Mouse (Mus musculus) thymus, postnatal 36 days (tissue): ENCODE data around the gene Padi2.

Experiments used
- DNase-seq, 2 experiments: peaks; one replicate each; pipeline ENCODE4 v3.0.0; 2022; ENCODE audit warnings: mixed read lengths in 2 of 2

Gene Padi2

GRCm38 (mm10) chr4:140882365-140882764 lies 23.8 kb upstream of the Padi2 start:
- DNase-seq, result no peak

DNA sequence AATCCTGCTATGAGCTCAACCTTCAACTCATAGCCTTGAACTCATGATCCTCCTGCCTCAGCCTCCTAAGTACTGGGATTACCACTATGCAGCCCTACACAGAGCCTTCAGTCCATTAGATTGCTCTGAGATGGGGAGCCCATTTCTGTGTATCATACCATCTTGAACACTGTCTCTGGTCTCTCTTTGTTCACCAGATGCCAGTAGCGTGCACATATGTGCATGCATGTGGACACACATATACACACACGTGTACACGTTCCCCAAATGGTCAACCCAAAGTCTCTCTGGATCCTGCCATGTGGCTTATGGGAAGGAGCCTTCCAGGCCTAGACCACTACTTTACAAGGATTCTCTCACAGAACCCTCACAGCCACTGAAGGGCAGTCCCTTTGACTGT lies 23.2 kb upstream of the Padi2 start:
- DNase-seq, result no peak

GRCm38 (mm10) chr4:140883852-140884251 lies 22.3 kb upstream of the Padi2 start:
- DNase-seq, result no peak

GRCm38 (mm10) chr4:140891525-140892162 lies 14.5 kb upstream of the Padi2 start:
- no peak for DNase-seq

GRCm38 (mm10) chr4:140892163-140892530 lies 14.0 kb upstream of the Padi2 start:
- DNase-seq, result no peak

- peak; percentile 22 to 33 for DNase-seq
These were observed 1.2 kb upstream of the Padi2 start for GRCm38 (mm10) chr4:140904776-140905425.

- DNase-seq, result peak; percentile 45 to 57
These were observed 695 bp upstream of the Padi2 start for GRCm38 (mm10) chr4:140905426-140905871.

DNA sequence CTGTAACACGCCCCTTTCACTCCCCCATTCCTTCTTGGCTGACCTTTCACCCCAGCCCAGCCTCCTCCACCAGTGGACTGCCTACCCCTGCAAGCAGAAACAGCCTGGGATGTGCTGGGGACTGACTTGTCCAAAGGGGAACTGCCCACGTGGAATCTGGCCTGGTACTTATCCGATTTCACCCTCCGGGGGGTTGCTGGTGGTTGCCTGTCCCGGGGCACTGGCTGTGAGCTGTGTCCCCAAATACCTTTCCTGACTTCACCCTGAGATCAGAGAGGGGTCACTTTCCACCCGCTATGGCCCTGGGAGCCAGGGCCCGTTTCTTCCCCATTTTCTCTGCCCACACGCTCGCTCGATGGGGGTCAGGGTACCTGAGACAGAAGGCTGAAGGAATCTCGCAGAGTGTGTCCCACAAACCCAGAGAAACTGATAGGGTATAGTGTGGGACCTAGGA lies 710 bp downstream of the Padi2 start:
- DNase-seq, result no peak

DNA sequence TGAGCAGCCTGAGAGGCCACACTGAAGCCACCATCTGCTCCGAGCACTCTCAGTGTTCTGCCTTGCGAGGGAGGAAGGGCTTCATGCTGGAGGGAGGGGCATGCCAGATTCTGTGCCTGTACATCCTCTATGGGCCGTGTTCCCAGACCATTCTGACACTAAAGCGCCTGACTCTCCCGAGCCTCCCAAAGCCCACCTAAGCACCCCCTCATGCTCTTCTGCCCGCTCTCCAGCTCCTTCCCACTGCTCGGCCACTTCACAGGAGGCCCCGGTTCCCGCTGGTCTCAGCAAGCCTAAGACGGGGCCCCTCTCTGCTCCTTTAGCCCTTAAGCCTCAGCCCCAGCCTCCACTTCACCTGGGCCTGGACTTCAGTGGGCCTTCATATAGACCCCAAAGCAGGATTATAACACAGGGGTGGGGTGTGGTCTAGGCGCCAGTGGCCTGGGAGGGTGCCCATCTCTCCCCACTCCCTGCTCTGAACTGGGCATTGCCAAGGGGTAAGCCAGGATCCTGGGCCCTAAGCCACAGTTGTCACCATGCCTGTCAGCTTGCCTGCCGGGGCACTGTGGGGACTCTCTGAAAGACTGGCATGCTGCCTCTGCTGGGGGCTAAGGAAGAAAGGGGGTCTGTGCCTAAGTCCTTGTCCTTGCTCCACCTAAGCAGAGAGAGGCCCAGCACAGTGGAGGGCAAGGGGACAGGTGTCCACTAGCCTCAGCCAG lies 1.3 kb downstream of the Padi2 start:
- no peak for DNase-seq

GRCm38 (mm10) chr4:140908627-140909026 lies 2.5 kb downstream of the Padi2 start:
- no peak for DNase-seq

DNA sequence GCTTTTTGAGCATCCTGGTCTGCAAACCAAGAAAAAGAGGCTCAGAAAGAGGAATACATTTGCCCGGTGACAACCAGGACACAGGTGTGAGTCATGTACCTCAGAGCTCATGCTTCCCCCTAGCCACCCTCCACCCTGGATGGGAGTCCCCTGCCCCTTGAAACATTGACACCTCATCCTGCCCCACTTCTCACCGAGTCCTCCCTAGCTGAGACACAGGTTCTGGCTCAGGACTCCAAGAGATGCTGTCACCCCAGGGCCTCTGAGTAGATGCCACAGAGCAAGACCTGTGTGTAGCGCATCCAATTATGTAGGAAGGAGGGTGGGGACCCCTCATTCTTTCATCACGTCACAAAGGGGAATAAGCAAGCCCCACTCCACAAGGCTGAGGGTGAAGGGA lies 3.4 kb downstream of the Padi2 start:
- no peak for DNase-seq

DNA sequence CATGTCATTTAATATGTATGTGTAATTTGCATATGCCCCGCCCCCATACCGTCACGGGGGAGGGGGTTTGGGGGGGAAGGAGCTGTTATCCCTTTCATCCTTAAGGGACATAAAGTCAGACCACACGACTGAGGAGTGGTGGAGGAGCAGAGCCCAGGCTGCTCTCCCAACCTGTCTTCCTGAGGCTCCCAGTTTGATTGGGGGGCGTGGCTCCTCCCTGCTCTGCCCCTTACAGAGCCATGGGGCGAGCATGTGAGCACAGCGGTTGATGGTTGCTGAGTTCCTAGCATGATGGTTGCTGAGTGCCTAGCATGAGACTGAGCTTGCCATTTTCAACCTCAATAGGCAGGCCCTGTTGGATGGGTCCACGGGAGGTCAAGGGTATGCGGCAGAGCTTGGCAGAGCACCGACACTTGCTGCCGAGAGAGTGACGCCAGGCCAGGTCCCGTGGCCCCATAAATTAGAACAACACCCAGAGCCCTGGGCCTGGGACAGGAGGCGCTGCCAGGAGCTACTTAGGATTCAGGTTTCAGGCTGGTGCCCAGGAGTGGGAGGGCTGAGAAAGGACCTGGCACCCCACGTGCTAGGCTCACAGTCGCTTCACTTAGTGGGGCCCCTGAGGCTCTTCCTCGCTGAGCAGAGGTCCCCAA lies 4.6 kb downstream of the Padi2 start:
- DNase-seq, result no peak

DNA sequence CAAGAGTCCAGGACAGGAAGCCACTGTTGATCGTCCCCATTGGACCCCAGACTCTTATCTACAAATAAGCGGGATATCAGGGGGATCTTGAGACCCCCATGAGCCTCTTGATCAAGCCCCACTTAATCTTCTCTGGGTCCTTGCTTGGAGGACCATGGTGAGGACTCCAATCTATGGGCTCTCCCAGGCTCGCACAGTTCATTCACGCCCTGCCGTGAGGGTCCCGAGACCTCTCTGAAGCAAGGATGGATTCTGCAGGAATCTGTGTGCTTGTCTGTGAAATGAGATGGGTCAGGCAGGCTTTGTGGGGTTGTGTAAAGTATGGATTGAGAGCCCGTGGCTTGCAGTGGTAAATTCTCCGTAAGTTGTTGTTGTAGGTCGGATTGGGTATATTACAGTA lies 5.3 kb downstream of the Padi2 start:
- DNase-seq, result no peak

DNA sequence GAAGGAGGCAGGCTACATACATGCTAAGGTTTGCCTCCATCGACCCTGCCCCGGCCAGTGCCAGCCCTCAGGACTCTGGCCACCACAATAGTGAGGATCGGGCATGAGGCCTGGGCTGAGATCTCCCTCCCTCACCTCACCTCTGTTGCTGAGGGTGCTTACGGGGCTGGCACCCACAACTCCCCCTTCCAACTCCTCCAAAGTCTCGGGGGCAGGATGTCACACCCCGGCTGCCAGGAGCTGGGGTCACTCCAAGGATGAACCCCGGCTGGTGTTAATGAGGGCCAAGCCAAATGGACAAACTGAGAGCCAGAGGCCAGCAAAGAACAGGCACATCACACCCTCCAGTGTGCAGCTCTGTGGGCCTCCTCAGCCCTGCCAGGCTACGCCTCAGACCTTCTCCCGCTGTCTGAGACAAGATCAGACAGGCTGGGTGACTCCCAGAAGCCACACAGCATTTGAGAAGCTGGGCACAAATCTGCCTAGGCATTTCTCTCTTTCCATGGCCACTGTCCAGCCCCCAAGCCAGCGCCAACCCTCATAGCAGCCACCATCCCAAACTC lies 6.2 kb downstream of the Padi2 start:
- no peak for DNase-seq

DNA sequence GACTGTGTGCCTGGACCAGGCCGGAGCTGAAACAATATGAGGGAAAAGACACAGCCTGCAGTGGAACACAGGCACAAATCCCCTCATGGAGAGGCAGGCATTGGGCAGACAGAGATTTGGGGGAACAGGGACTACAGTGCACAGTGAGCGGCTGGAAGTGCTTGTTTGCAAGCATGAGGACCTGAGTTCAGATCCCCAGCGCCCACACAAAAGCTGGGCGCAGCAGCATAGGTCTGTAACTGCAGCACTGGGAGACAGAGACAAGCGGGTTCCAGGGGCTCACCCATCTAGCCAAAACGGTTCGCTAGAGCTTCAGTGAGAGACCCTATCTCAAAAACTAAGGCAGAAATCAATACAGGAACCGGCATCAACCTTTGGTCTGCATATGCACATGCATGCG lies 7.4 kb downstream of the Padi2 start:
- no peak for DNase-seq

DNA sequence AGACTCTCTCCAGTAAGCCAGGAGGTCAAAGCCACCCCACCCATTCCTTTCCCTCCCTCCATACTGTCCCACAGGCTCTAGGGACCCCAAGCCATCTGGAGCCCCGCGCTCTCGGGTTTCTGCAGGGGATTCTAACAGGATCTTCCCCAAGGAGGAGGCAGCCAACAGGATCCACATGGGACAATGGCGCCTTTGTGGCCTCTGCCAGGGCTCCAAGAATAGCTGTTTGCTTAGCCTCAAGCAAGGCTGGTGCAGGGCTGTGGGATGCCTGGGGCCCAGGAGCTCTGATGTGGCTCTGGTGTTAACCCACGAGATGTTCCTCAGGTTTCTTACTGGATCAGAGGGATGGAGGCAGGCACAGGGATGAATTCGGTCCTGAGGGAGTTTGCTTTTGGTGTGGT lies 8.6 kb downstream of the Padi2 start:
- DNase-seq, result no peak

GRCm38 (mm10) chr4:140915235-140915634 lies 9.1 kb downstream of the Padi2 start:
- DNase-seq, result no peak

- no peak for DNase-seq
These were observed 10.2 kb downstream of the Padi2 start for GRCm38 (mm10) chr4:140916296-140916695.

DNA sequence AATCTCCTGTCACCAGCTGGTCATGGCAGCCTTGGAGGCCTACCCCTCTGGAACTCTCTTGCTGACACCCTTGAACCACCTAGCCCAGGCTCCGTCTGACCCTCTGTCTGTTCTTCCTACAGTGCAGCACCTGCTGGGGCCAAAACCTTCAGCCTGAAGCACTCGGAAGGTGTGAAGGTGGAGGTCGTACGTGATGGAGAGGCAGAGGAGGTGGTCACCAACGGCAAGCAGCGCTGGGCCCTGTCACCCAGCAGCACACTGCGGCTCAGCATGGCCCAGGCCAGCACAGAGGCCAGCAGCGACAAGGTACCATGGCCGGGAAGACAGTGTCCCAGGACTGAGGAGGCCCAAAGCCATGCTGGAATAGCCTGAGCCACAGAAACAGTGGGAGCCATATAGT lies 11.3 kb downstream of the Padi2 start:
- DNase-seq, result peak in 1 of 2 experiments; percentile 0

GRCm38 (mm10) chr4:140919974-140920836 lies 14.1 kb downstream of the Padi2 start:
- no peak for DNase-seq

- no peak for DNase-seq
These were observed 16.4 kb downstream of the Padi2 start for GRCm38 (mm10) chr4:140922508-140922907.

DNA sequence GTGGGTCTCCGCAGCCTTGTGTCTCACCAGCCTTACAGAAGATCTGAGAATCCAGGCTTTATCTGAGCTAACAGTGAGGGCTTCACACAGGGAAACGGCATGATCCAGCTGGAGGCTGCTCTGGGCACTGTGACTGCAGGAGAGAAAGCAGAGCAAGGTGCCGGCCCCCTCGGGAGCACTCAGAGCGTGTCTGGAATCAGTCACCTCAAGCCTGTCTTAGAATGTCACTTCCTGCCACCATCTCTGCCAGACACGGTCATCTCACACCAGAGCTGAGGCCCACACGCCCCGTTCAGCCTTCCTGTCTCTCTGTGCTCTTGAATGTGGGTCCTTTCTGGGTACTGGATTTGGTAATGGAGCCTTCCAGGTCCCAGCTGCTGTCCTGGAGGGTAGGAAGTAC lies 19.5 kb downstream of the Padi2 start:
- no peak for DNase-seq
